Mouse (Mus musculus) liver, embryonic 14.5 days (tissue): ENCODE data around the gene Map4k4.

Experiments used
- CTCF ChIP-seq: IDR thresholded peaks from 2 replicates; pipeline ENCODE4 v1.5.1; 2016; ENCODE audit warnings: antibody characterized with exemption, low read depth, control low read depth
- EP300 ChIP-seq: IDR thresholded peaks from 2 replicates; pipeline ENCODE4 v1.6.1; 2016; ENCODE audit warnings: antibody characterized with exemption, low read depth

DNA sequence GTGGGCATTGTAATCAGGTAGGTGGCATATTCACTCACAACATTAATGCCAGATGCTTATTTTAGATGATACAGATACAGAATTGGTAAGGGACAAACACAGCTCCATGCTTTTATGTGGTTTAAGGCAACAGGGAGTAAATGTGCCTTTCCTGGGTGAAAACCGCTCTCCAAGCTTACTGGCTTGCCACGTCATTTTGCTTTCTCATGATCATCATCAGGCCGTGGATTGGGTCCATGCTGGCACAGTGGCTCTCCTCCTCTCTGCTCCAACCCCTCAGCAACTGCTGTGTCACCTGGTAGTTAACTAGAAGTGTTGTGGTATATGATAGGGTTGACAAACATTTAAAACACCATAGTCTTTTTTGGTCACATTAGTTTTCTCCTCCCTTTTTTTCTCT lies 21.3 kb downstream of the Map4k4 start:
- TF ChIP-seq CTCF (no peak), EP300 (no peak)
